Mouse (Mus musculus) bone marrow, adult 2 months (tissue): Measurements from ENCODE around the gene Hnrnpdl.

Experiments
- CTCF ChIP-seq: fragments of 200-500 bp; IDR thresholded peaks from 2 replicates; pipeline ENCODE4 v1.5.1; 2011; ENCODE audit warnings: low read length, control low read depth; ENCODE audit not compliant: control insufficient read depth, insufficient read depth
- POLR2A ChIP-seq: fragments of 200-500 bp; IDR thresholded peaks from 2 replicates; pipeline ENCODE4 v1.6.1; 2011; ENCODE audit warnings: low read depth, mild to moderate bottlenecking, control low read depth, low read length, borderline replicate concordance; ENCODE audit not compliant: control insufficient read depth

GRCm38 (mm10) chr5:100058729-100059128, 19.3 kb upstream of the Hnrnpdl start:
- TF ChIP-seq CTCF = no peak
- TF ChIP-seq POLR2A = no peak
